Mouse (Mus musculus): Measurements from ENCODE around the gene Dcun1d2. TPM values are rescaled to one million over a fixed set of nuclear protein-coding genes. Genes with fewer than 3 reads are reported as not detected.

Gene Dcun1d2
- polyA plus RNA-seq, 1 experiment from 2014 or later: 21.5 TPM

- no peak overlapping the region for H3K4me3 ChIP-seq (replicated peaks; ENCODE audit: low read length)
- ATAC-seq (ENCODE audit: insufficient read depth, low FRiP score): no peak
Observed at GRCm38 (mm10) chr8:13240691-13241090, 47.2 kb downstream of the Dcun1d2 start.

GRCm38 (mm10) chr8:13240055-13240454 is 47.9 kb downstream of the Dcun1d2 start:
- H3K4me3 ChIP-seq (replicated peaks; ENCODE audit: low read length): no peak overlapping the region
- H3K4me2 ChIP-seq (ENCODE audit: low read depth, low read length): no peak overlapping the region
- no peaks in the 10 kb centered on the region for H3K27me3 ChIP-seq (ENCODE audit: control insufficient read depth, insufficient read depth, low read length)
- no peaks in the 10 kb centered on the region for H3K9me3 ChIP-seq (replicated peaks; ENCODE audit: control insufficient read depth, low read length)
- no peak for ATAC-seq (ENCODE audit: insufficient read depth, low FRiP score)
- H3K27ac ChIP-seq (ENCODE audit: low read length): no peak overlapping the region
- WGBS: 88% methylated on average over 9 of the region's 9 CpGs
- no peak overlapping the region for H3K9ac ChIP-seq (ENCODE audit: low read length)
- no peaks in the 10 kb centered on the region for H3K4me1 ChIP-seq (ENCODE audit: control insufficient read depth, insufficient read depth, low read length)
- no peaks in the 10 kb centered on the region for H3K36me3 ChIP-seq (ENCODE audit: control insufficient read depth, insufficient read depth, low read length)

More at GRCm38 (mm10) chr8:13240691-13241090, 47.2 kb downstream of the Dcun1d2 start:
- H3K36me3 ChIP-seq (ENCODE audit: control insufficient read depth, insufficient read depth, low read length): no peaks in the 10 kb centered on the region
- no peak overlapping the region for H3K4me2 ChIP-seq (ENCODE audit: low read depth, low read length)
- no peak overlapping the region for H3K9ac ChIP-seq (ENCODE audit: low read length)
- H3K27ac ChIP-seq (ENCODE audit: low read length): no peak overlapping the region
- 67% methylated on average over 7 of the region's 7 CpGs for WGBS
- H3K4me1 ChIP-seq (ENCODE audit: control insufficient read depth, insufficient read depth, low read length): no peaks in the 10 kb centered on the region
- H3K27me3 ChIP-seq (ENCODE audit: control insufficient read depth, insufficient read depth, low read length): no peaks in the 10 kb centered on the region
- no peaks in the 10 kb centered on the region for H3K9me3 ChIP-seq (replicated peaks; ENCODE audit: control insufficient read depth, low read length)

GRCm38 (mm10) chr8:13234803-13235202 is 53.1 kb downstream of the Dcun1d2 start:
- no peaks in the 10 kb centered on the region for H3K36me3 ChIP-seq (ENCODE audit: control insufficient read depth, insufficient read depth, low read length)
- ATAC-seq (ENCODE audit: insufficient read depth, low FRiP score): no peak
- WGBS: 84% methylated on average over 13 of the region's 13 CpGs
- H3K4me3 ChIP-seq (replicated peaks; ENCODE audit: low read length): no peak overlapping the region
- no peaks in the 10 kb centered on the region for H3K27me3 ChIP-seq (ENCODE audit: control insufficient read depth, insufficient read depth, low read length)
- no peak overlapping the region for H3K27ac ChIP-seq (ENCODE audit: low read length)
- no peak overlapping the region for H3K4me2 ChIP-seq (ENCODE audit: low read depth, low read length)
- H3K9ac ChIP-seq (ENCODE audit: low read length): no peak overlapping the region
- H3K4me1 ChIP-seq (ENCODE audit: control insufficient read depth, insufficient read depth, low read length): no peaks in the 10 kb centered on the region
- no peaks in the 10 kb centered on the region for H3K9me3 ChIP-seq (replicated peaks; ENCODE audit: control insufficient read depth, low read length)

GRCm38 (mm10) chr8:13230471-13230870 is 57.5 kb downstream of the Dcun1d2 start:
- no peak for ATAC-seq (ENCODE audit: insufficient read depth, low FRiP score)
- H3K27ac ChIP-seq (ENCODE audit: low read length): no peak overlapping the region
- H3K4me1 ChIP-seq (ENCODE audit: control insufficient read depth, insufficient read depth, low read length): no peaks in the 10 kb centered on the region
- no peaks in the 10 kb centered on the region for H3K36me3 ChIP-seq (ENCODE audit: control insufficient read depth, insufficient read depth, low read length)
- no peak overlapping the region for H3K4me3 ChIP-seq (replicated peaks; ENCODE audit: low read length)
- H3K9ac ChIP-seq (ENCODE audit: low read length): no peak overlapping the region
- no peak overlapping the region for H3K4me2 ChIP-seq (ENCODE audit: low read depth, low read length)
- no peaks in the 10 kb centered on the region for H3K27me3 ChIP-seq (ENCODE audit: control insufficient read depth, insufficient read depth, low read length)
- no peaks in the 10 kb centered on the region for H3K9me3 ChIP-seq (replicated peaks; ENCODE audit: control insufficient read depth, low read length)
- 86% methylated on average over 4 of the region's 4 CpGs for WGBS

- no peak overlapping the region for H3K4me3 ChIP-seq (replicated peaks; ENCODE audit: low read length)
- H3K4me2 ChIP-seq (ENCODE audit: low read depth, low read length): no peak overlapping the region
- 83% methylated on average over 12 of the region's 12 CpGs for WGBS
- no peak overlapping the region for H3K27ac ChIP-seq (ENCODE audit: low read length)
- H3K27me3 ChIP-seq (ENCODE audit: control insufficient read depth, insufficient read depth, low read length): no peaks in the 10 kb centered on the region
- no peaks in the 10 kb centered on the region for H3K4me1 ChIP-seq (ENCODE audit: control insufficient read depth, insufficient read depth, low read length)
- no peak overlapping the region for H3K9ac ChIP-seq (ENCODE audit: low read length)
- H3K36me3 ChIP-seq (ENCODE audit: control insufficient read depth, insufficient read depth, low read length): no peaks in the 10 kb centered on the region
- no peak for ATAC-seq (ENCODE audit: insufficient read depth, low FRiP score)
- no peaks in the 10 kb centered on the region for H3K9me3 ChIP-seq (replicated peaks; ENCODE audit: control insufficient read depth, low read length)
Observed at GRCm38 (mm10) chr8:13229802-13230201, 58.1 kb downstream of the Dcun1d2 start.

GRCm38 (mm10) chr8:13228923-13229610 is 58.9 kb downstream of the Dcun1d2 start:
- 48% methylated on average over 9 of the region's 9 CpGs for WGBS
- H3K4me3 ChIP-seq (replicated peaks; ENCODE audit: low read length): no peak overlapping the region

GRCm38 (mm10) chr8:13227184-13227583 is 60.7 kb downstream of the Dcun1d2 start:
- Histone ChIP-seq H3K9me3 (replicated peaks; ENCODE audit: control insufficient read depth, low read length) (no peaks in the 10 kb centered on the region), H3K27me3 (ENCODE audit: control insufficient read depth, insufficient read depth, low read length) (no peaks in the 10 kb centered on the region), H3K36me3 (ENCODE audit: control insufficient read depth, insufficient read depth, low read length) (no peaks in the 10 kb centered on the region), H3K9ac (ENCODE audit: low read length) (no peak overlapping the region), H3K27ac (ENCODE audit: low read length) (no peak overlapping the region), H3K4me1 (ENCODE audit: control insufficient read depth, insufficient read depth, low read length) (no peaks in the 10 kb centered on the region), H3K4me3 (replicated peaks; ENCODE audit: low read length) (no peak overlapping the region), H3K4me2 (ENCODE audit: low read depth, low read length) (no peak overlapping the region)
- ATAC-seq (ENCODE audit: insufficient read depth, low FRiP score): no peak
- WGBS: 54% methylated on average over 3 of the region's 3 CpGs

More at GRCm38 (mm10) chr8:13228923-13229610, 58.9 kb downstream of the Dcun1d2 start:
- ATAC-seq (ENCODE audit: insufficient read depth, low FRiP score): no peak
- no peaks in the 10 kb centered on the region for H3K4me1 ChIP-seq (ENCODE audit: control insufficient read depth, insufficient read depth, low read length)
- no peak overlapping the region for H3K27ac ChIP-seq (ENCODE audit: low read length)
- H3K27me3 ChIP-seq (ENCODE audit: control insufficient read depth, insufficient read depth, low read length): no peaks in the 10 kb centered on the region
- no peak overlapping the region for H3K9ac ChIP-seq (ENCODE audit: low read length)
- H3K4me2 ChIP-seq (ENCODE audit: low read depth, low read length): no peak overlapping the region
- H3K9me3 ChIP-seq (replicated peaks; ENCODE audit: control insufficient read depth, low read length): no peaks in the 10 kb centered on the region
- H3K36me3 ChIP-seq (ENCODE audit: control insufficient read depth, insufficient read depth, low read length): no peaks in the 10 kb centered on the region

DNA sequence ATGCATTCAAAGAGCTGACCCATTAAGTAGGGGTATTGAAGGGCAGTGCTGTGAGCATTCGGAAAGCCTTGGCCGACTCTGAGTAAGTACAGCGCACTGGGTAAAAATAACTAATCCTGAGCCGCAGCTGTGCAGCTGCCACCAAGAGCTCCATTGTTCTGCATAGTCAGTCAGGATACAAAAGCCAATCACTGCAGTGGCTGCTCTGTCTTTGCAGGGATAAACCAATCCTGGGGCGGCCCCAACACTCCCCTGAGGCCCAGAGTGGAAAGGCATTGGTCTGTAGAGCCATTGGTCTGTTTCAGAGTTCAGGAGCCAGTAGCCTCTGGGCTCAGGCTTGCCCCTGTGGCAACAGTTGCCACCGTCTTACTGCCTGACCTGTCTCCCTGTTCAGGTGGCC is 61.6 kb downstream of the Dcun1d2 start:
- H3K9me3 ChIP-seq (replicated peaks; ENCODE audit: control insufficient read depth, low read length): no peaks in the 10 kb centered on the region
- no peak for ATAC-seq (ENCODE audit: insufficient read depth, low FRiP score)
- H3K27me3 ChIP-seq (ENCODE audit: control insufficient read depth, insufficient read depth, low read length): no peaks in the 10 kb centered on the region
- H3K36me3 ChIP-seq (ENCODE audit: control insufficient read depth, insufficient read depth, low read length): no peaks in the 10 kb centered on the region
- no peak overlapping the region for H3K4me3 ChIP-seq (replicated peaks; ENCODE audit: low read length)
- no peaks in the 10 kb centered on the region for H3K4me1 ChIP-seq (ENCODE audit: control insufficient read depth, insufficient read depth, low read length)
- H3K27ac ChIP-seq (ENCODE audit: low read length): no peak overlapping the region
- no peak overlapping the region for H3K9ac ChIP-seq (ENCODE audit: low read length)
- 61% methylated on average over 6 of the region's 6 CpGs for WGBS
- no peak overlapping the region for H3K4me2 ChIP-seq (ENCODE audit: low read depth, low read length)

- Histone ChIP-seq H3K9me3 (replicated peaks; ENCODE audit: control insufficient read depth, low read length) (no peaks in the 10 kb centered on the region), H3K27ac (ENCODE audit: low read length) (no peak overlapping the region), H3K4me2 (ENCODE audit: low read depth, low read length) (no peak overlapping the region), H3K9ac (ENCODE audit: low read length) (no peak overlapping the region), H3K4me3 (replicated peaks; ENCODE audit: low read length) (no peak overlapping the region), H3K27me3 (ENCODE audit: control insufficient read depth, insufficient read depth, low read length) (no peaks in the 10 kb centered on the region), H3K36me3 (ENCODE audit: control insufficient read depth, insufficient read depth, low read length) (no peaks in the 10 kb centered on the region), H3K4me1 (ENCODE audit: control insufficient read depth, insufficient read depth, low read length) (no peaks in the 10 kb centered on the region)
- WGBS: 76% methylated on average over 9 of the region's 9 CpGs
- no peak for ATAC-seq (ENCODE audit: insufficient read depth, low FRiP score)
Observed at GRCm38 (mm10) chr8:13224426-13224825, 63.5 kb downstream of the Dcun1d2 start.

All from stomach, embryonic 16.5 days (tissue).